Mouse (Mus musculus) cerebellum, postnatal 10 days (tissue): ENCODE data around the gene Spdya.
"Not testable (repeated sequence)": the region's sequence is repeated elsewhere in the genome, so short reads cannot be mapped to it uniquely, and the experiment has no call there.

Experiments used
- DNase-seq, 2 experiments: peaks; one replicate each; pipeline ENCODE4 v3.0.0; 2021; ENCODE audit warnings: mixed read lengths in 2 of 2

Spdya gene

GRCm38 (mm10) chr17:71551757-71552451, at the start of gene Spdya:
Spdya (plus strand) TSS chr17:71552061.
- peak; percentile 93 to 95 for DNase-seq

DNA sequence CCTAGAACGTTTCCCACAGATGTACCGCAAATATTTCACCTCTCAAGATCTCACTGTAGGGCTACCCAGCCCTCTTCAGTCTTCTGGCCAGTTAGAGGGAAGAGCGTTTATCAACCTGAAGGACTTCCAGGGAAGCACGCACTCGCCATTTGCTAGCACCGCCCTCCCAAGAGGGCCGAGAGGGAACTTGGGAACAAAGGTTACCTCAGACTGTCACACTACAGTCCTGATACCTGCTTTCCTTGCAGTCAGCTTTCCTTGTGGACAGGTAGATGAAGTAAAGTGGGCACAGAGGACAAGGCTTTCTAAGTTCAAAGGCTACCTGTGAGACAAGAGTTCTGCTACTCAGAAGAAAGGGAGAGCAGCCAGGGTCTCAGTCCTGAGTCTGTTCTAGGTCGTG, 45.0 kb upstream of the Spdya start:
- DNase-seq, result no peak

- DNase-seq, result no peak
These were observed 41.6 kb upstream of the Spdya start for GRCm38 (mm10) chr17:71510297-71510696.

DNA sequence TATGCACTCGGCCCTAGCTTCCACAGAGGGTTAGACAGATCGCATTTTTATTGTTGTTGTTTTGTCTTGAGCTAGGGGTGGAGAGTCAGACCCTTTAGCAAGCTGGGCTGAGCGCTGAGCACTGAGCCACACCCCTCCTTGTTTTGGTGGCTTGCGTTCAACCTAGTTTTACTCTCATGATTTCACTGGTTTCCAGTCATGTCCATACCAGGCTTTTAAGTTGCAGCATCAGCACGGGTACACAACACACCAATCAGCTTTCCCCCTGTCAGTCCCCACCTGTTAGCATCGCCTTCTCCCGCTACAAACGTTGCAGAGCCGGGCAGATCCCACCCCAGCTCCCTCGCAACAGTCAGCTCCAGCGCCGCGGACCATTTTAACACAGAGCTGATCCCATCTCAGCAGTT, 25.6 kb upstream of the Spdya start:
- no peak for DNase-seq

DNA sequence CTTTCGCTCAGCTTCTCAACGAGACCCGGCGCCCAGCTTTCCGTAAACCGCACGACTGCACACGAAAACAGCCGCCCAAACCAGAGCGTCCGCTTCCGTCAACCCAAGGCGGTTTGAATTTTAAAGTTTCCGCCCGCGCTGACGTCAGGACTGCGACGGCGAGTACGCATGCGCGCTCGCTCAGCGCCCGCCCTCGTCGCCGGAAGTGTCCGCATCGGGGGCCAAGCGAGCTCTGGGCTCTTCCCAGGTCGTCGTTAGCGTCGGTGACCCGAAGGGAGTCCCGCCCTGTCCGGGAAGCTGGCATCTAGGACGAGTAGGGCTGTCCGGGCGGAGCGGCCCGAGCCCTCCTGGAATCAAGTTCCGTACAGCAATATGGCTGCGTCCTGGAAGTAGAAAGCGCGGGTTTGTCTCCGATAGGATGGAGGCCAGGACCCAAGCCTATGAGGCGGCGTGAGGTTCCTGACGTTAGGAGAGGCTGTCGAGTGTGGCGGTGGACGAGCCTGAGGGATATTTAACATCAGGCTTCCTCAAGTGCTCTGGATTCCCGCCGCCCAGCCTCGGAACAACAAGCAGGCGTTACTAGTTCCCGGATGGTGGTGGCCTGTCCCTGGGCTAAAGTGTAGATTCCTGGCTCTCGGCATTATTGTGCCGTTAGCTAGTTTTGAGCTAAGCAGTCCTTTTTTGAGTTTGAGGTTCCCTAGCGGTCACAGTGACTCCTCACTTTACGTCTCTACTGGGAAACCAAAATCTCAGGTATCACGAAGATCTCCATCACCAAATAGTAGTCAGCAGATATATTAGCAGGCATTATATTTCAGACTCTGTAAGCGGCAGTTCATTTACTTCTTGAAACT, 24.9 kb upstream of the Spdya start, which contains the start of gene Ndc80:
Gene Ndc80, minus strand, starts transcription at position 147 of the 854 bp plus-strand sequence.
- peak; percentile 95 to 97 for DNase-seq

DNA sequence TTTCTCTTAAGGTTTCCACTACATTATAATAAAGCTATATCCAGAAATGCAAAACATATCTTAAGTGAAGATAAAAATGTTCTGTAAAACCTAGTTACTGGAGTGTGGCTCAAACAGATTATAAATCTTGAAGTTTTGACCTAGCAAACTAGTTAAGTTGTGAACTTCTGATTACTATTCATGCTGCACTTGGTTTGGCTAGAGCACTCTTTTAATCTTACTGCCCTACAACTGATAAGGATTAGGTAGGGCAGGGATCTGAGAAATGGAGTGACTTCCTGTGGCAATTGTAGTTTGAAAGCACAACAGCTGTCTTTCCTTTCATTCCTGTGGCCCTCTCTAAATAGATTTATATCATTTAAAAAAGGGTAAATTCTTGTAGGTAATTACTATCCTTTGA, 23.8 kb upstream of the Spdya start:
- no peak for DNase-seq

DNA sequence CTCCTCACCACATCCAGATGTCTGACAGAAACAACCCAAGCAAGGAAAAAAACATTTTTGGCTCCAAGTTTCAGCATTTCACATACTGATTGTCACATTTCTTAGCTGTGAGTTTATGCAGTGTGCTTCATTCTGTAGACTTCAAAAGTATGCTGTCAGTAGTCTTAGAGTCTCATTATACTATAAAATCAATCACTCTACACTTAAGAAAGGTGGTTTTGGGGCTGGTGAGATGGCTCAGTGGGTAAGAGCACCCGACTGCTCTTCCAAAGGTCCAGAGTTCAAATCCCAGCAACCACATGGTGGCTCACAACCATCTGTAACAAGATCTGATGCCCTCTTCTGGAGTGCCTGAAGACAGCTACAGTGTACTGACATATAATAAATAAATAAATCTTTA, 16.3 kb upstream of the Spdya start:
- not testable (repeated sequence) for DNase-seq

- DNase-seq, result no peak
These were observed 14.7 kb upstream of the Spdya start for GRCm38 (mm10) chr17:71537164-71537563.

GRCm38 (mm10) chr17:71548586-71548985, 3.3 kb upstream of the Spdya start:
- DNase-seq, result peak; percentile 38 to 68

DNA sequence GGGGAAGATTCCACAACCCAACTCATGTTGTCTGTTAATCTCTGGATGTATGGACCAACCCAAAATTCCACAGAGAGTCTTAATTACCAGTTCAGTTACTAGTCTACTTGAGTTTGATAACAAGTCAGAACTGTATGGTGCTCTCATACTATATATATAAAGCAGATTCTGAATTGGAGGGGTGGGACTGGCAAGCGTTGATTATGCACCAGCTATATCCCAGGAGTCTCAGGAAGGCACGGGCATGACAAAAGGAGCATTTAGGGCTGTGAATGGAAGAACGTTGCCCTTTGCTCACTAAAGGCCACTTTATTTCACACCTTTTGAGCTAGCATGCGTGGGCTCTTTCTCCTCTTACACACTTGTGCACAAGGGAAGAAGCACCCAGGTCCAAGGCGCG, 511 bp upstream of the Spdya start:
- no peak for DNase-seq

DNA sequence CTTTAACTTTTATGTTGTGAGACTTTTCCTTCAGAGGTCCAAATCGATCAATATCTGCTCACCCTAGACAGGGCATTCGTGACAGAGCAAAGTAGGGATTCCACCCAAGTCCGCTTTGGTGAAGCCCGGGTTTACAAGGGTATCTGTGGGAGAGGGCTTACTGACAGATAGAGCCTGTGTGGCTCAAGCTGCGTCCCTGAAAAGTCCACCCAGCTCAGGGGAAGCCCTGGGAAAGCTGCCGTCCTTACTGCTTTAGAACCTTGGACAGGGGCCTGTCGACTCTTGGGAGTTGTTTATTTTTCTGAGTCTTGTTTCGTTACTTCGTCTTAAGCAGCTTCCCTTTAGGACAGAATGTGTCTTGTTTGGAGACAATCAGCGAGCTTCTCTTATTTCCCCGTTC, 1.0 kb downstream of the Spdya start:
- peak in 1 of 2 experiments; percentile 4 for DNase-seq

GRCm38 (mm10) chr17:71561631-71562030, 9.8 kb downstream of the Spdya start:
- peak; percentile 64 to 72 for DNase-seq

GRCm38 (mm10) chr17:71579176-71579705, 27.4 kb downstream of the Spdya start:
- no peak for DNase-seq

DNA sequence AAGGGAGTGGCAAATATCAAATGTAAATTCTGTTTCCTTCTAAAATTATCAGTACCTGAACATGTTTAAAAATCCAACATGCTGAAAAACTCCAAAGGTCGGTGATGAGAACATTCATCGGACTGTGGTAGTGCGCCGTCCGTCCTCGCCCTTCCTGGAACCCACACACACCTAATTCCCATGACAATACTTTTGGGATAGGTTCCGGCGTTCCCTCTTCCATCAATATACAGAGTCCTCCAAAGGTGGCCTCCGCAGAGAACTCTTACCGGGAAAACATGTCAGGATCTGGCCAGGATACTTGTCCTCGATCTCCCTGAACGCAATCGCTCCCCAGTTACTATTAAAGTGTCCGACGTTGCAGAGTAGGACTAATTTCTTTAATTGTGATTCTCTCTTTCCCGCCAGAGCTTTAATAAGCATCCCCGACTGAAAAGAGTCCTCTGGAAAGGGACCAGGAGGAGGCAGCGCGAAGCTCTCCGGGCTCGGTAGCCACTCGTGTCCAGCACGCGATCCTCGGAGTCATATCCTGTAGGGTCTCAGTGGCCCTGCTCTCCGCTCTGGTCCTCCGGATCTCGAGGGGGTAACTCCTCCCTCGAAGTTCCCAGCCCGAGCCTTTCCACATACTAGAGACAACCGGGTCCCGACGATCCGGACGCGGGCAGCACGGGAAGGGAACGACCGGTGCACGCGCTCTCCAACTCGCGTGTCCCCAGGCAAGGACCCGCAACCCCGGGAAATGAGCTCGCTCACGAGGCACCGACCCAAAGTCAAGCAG, 46.2 kb downstream of the Spdya start:
- peak in 1 of 2 experiments; percentile 10 for DNase-seq

DNA sequence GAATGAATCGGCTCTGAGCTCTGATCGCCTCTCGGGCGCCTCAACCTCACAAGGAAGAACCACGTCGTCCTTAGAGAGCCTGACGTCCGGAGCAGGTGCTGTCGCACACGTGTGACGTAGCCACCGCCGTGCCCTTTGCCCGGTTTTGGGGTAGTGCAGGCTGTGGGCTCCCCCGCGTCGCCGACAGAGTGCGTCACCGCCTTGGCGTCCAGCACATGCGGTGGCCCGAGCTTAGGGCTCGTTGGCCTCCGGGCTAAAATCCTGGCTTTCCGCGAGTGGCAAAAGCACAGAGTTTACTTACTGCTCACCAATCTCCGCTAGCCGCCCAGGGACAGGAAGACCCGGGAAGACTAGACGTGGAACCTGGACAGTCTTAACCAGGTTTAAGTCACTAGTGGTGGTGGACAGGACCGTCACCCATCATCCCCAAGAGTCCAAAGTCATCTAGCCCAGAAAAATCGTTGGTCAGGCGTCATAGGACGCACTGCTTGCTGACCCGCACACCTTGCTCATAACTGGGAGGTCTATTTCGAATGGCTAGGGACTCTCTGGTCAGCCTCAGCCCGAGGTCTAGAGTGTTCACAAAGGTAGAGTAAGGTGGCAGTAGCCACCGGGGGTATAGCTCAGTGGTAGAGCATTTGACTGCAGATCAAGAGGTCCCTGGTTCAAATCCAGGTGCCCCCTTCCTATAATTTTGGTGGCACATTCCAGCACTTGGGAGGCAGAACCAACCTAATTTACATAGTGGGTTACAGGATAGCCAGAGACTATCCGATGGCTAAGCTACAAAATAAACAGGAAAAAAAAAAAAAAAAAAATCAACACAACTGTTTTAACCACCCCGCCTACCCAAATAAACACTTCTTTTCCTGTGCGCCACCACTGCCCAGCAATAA, 47.0 kb downstream of the Spdya start:
- peak; percentile 96 to 97 for DNase-seq

DNA sequence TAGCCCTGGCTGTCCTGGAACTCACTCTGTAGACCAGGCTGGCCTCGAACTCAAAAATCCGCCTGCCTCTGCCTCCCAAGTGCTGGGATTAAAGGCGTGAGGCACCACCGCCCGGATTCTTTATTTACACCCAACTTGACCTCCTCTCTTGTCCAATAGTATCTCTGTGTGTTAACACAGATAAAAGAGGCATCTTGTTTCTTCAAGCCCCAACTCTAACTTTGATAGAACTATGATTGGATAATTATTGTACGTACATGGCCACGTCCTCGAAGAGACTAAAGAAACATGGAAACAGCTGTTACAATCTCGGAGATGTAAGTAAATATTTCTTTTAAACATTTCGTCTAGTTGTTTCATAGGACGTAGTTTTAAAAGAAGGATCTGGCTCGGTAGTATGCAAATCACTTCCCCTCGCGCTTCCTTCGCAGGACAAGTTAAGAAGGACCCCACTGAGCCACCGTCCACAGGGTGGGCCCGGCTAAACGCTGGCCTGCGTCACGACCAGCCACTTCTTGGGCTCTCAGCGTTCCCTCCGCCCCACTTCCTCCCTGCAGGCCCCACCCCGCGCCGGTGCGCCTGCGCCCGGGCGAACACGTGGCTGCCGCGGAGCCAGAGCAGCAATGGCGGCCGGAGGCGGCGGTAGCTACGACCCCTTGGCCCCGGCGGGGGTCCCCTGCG, 63.9 kb downstream of the Spdya start, which contains the start of gene Wdr43:
Gene Wdr43, plus strand, starts transcription at position 258 of the 681 bp plus-strand sequence.
- peak; percentile 97 to 98 for DNase-seq

DNA sequence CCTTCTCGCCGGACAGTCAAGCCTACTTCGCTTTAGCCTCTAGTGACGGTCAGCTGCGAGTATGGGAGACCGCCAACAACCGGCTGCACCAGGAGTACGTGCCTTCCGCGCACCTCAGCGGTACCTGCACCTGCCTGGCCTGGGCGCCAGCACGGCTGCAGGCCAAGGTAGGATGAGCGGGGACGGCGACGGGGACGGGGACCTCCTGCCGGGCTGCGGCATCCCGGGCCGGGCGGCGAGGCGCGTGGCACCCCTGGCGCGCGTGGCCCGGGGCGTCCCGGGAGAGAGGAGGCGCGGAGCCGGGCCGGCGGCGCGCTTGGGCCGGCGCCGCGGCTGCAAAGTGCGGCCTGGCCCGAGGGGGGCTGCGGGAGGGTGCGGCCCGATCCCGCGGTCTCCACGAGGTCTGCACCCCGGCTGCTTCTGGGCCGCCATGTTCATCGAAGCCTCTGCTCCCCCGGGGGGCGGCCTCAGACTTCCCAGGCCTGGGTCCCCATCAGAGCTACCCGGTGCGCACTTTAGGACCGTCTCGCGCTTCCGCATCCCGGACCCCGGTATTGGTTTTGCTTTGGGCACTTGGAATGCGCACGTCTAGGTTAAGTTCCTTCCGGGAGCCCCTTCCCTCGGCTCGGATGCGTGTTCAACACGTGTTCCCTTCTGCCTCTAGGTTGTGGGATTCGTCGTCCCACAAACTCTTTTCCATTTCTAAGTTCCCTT, 64.6 kb downstream of the Spdya start:
- peak; percentile 53 to 55 for DNase-seq

DNA sequence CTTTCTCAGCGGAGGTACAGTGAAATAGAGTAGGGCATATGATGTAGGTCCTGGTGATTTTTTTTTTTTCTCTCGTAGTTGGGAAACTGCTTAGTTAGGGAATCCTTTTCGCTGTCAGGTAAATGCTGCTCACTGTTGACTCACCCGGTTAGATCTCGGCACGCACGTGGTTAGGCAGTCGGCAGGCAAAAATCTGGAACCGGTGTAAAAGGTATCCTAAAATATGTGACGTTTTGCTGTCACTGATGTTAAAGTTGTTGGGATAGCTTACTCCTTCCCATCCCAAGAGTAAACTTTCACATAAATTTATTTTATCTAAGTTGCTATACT, 65.1 kb downstream of the Spdya start:
- no peak for DNase-seq

- no peak for DNase-seq
These were observed 66.1 kb downstream of the Spdya start for GRCm38 (mm10) chr17:71617974-71618373.

DNA sequence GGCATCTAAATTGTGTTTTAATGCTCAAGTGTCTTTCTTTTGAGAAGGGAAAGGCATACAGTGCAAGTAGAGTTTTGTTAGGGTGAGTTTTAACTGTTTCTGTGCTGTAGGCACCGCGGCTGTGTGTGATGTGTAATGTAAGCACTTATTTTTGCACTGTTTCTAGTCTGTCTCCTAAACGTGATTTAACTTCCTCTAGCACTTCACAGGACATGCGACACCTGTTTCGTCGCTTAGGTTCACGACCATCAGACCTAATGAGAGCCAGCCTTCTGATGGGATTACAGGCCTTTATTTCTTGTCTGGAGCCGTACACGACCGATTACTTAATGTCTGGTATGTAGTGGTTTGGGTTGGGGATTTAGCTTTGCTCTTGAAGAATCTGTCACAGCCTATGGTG, 79.9 kb downstream of the Spdya start:
- no peak for DNase-seq

DNA sequence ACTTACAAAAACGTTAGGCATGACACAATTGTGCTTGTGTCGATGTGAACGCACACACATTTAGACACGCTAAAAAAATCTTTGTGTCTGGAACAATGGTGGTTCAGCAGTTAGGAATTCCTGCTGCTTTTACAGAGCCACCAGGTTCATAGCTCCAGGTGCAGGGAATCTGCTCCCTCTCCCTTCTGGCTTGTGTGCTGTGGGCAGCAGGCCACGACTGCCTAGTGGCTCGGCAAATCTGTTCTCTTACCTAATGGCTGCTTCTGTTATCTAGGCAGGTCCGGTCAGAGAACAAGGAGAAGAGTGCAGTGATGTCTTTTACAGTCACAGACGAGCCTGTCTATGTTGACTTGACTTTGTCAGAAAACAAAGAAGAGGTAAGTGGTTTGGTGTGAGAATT, 81.5 kb downstream of the Spdya start:
- peak; percentile 52 to 58 for DNase-seq
